Mouse (Mus musculus): Measurements from ENCODE around the gene Rad9b.

Rad9b gene

DNA sequence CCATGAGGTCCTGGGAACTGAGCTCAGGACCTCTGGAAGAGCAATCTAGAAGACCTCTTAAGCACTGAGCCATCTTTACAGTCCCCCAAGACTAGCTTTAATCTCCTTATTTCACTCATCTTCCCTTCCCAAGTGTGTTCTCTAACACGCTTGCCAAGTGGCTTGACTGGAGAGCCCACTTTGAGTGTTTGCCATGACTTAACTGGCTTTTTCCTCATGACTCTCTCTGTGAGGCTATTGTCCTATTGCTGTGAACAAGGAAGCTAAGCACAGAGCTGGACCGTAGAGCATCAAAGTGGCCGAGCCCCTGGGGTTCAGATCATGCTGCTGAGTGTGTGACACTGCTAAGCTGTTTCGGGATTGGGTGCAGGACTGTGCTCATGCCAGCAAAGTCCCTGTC is 41.7 kb downstream of the Rad9b start:
- WGBS = 73% methylated on average over 4 of the region's 4 CpGs

DNA sequence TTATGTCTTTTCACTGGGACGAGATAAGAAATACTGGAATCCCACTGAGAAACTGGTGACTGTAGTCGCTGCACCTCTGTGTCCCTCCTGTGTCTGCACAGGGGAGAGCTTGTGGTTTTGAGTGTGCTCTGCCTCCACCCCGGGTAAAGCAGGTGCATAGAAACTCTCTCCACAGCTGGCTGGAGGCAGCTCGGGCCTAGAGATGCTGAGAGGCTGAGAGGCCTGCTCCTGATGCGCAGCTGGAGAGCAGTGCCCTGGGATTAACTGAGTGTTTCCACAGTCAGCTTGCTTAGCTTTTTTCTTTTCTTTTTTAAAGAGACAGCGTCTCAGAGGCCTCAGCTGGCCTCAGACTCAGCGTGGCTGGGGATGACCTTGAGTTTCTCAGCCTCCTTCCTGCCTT is 42.3 kb downstream of the Rad9b start:
- WGBS = 64% methylated on average over 7 of the region's 7 CpGs

DNA sequence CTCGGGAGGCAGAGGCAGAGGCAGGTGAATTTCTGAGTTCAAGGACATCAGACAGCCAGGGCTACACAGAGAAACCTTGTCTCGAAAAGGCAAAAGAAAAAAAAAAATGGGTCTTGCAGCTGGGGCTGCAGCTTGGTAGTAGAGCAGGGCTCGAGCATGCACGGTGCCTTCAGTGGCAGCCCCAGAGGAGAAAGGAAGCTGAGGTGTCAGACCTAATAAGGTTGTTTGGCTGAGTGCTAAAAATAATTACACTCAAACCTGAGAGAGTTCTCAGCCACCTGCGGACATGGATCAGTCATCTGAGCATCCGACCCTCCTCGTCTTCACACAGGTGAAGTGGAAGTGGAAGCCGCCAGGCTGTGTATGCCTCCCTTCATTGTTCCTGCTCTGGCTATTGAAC is 43.3 kb downstream of the Rad9b start:
- WGBS = 88% methylated on average over 8 of the region's 8 CpGs

DNA sequence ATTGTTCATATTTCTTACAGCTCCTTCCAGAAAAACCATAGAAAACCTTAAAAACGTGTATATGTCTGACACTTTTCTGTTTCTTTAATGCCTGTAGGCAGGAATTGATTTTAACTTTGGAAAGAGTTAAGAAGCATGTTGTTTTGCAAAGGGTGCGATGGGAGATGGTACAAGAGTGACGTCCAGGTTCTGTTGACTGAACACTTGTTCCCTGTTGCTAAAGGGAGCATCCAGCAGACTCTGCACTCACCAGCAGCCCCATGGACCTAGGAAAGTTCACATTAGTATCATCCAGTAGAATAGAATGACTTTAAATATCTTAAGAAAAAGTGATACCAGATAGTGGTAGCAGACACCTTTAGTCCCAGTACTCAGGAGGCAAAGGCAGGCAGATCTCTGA is 47.5 kb downstream of the Rad9b start:
- 82% methylated on average over 3 of the region's 3 CpGs for WGBS

DNA sequence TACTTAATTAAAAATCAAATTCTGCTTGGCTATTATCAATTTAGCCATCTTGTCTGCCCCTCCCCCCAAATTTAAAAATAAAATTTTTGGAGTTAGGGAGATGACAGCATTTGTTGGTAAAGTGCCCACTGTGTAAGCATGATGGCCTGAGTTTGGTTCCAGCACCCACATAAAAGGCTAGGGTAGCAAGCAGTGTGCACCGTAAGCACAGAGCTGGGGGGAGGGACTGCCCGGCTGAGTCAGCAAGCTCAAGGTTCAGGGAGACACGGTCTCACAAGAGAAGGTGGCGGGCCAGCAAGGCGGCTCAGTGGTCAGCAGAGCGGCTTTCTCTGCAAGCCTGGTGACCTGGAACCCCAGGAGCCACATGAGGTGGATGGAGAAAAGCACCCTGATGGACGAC is 48.6 kb downstream of the Rad9b start:
- 89% methylated on average over 7 of the region's 7 CpGs for WGBS

DNA sequence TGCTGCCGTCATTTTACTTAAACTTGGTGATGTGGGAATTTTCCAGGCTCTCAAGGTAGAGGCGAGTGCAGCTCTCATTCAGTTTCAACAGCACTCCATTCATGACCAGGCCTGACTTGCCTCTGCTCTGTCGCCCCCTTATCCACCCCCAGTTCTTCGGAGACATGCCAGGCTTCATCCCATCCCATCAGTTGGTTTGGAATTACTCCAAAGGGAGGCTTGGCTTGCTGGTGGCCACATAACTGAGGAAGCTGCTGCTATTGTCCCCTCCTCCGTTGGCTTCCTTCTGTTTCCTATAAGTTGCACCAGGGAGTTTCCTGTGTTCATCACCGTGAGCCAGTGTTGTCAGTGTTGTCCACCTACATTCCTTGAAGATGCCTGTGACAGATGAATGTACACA is 49.5 kb downstream of the Rad9b start:
- 22% methylated on average over 6 of the region's 6 CpGs for WGBS

DNA sequence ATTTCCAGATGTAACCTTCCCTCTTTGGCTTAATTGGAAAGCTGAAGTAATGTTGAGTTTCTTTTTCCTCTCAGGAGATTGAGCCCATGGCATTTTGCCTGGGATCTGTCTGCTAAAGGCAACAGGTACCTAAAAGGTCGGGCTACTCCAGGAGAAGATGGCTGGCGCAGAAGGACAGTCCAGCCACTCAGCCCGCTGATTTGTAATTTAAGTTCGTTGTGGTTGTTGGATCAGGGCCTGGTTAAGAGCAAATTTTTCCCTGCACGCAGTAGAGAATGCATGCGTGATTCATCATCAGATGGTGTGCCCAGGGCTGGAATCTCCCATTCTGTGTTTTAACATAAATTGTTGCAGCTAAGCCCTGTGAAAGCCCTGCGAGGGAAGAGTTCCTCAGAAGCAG is 50.1 kb downstream of the Rad9b start:
- 42% methylated on average over 7 of the region's 7 CpGs for WGBS

DNA sequence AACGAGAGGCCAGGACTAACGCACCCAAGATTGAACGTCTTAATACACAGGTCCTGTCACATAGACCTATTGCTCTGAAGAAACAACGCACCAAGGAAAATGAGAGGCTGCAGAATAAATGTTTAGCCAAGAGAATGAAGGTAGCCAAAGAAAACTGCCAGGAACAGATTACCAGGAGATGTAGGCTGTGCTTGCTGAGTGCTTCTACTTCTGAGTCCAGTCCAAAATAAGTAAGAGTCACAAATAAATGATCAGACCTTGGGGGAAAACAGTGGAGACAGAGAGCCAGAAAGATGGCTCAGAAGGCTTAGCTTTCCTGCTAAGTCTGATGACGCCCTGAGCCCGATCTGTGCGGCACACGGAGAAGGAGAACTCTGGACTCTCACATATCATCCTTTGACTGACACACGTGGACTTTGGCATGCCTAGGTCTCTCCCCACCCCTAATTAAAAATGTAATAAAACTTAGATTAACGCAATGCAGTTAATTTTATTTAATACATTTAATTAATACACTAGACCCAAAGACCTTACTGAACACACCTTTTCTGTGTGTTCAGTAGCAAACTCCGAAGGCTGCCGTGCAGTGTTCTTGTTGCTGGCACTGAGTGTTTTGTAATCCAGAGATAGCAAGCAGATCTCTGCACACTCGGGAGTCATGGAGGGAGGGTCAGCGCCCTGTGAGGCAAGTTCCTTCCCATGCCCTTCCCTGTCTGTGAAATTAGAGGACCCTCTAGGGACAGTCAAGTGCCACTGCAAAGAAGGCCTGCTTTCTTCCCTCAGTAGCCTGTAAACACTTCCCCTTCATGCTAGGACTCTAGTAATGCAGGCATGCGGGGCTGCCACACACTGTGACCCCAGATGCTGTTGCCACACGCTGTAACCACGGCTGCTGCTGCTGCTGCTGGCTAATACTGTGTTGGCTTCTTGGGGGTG is 51.0 kb downstream of the Rad9b start:
- 63% methylated on average over 17 of the region's 17 CpGs for WGBS

DNA sequence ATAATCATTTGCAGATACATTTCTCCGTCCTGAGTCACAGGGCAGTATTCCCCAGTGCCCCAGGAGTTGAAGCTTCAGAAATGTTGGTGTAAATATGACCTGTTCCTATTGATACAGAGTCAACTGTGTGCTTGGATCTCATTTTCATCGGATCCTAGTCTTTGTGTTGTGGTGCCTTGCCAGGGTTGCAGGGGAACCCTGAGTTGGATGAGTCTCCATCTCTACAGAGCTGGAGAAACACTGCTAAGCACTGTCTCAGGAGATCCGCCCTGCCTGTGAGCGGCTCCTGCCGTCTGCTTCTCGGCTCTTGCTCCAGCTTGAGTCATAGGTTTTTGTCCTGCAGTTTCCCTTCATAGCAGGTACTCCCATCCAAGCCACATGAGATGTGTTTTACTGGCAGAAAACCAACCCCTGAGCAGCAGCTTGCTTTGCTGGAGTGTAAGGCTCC is 53.9 kb downstream of the Rad9b start:
- 48% methylated on average over 6 of the region's 6 CpGs for WGBS

DNA sequence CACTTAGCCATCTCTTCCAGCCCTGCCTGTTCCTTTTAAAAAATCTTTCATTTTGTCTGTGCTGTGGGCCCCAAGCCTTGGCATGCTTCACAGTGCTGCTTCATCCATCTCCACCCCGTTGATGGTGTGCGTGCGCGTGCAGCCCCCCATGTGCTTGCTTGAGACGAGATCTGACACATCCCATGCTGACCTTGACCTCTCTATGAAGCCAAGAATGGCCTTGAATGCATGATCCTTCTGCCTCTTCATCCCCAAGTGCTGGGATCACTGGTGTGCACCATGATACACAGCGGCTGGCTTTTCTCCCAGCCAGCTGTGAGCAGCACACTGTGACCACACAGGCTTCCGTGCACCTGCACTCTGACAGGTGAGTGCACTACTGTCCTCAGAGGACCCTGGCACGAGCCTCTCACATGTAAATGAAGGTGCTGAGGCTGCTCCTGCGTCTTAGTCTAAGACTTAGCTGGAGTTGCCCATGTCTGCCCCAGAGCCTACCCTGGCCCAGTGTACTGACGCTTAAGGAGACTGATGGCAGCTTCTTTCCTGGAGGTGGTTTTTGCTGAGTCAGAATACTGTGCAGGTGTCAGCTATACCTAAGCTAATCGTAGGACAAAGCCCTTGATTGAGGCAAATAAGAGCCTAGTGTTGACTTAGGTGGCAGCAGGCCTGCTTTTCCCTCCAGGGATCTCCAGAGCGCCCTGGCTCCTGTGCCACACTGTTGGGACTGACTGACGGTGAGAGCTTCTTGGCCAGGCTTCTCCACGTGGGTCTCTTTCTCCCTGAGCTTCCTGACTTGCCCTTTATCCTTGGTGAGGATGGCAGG is 58.7 kb downstream of the Rad9b start:
- 73% methylated on average over 14 of the region's 14 CpGs for WGBS

DNA sequence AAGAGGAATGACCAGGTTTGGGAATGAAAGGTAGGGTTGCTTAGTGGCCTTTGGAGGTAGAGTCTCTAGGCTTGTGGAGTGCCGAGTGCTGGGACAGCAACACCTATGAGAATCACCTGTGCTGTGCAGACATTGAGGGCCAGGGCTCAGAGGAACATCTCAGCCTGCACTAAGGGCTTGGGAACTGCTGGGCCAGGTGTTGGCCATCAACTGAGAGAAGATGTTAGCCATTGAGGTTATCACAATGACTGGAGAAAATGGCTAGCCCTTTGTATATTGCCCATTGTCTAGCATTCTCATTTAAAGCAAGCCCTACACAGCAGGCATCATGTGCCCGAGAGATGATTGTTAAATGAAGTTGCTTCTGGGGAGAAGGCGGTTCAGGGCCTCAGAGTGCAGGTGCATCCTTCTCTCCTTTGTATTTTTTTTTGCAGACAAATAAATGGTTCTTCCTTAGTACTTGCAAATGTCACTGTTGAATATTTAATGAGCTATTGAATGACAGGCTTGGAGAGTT is 59.8 kb downstream of the Rad9b start:
- 73% methylated on average over 3 of the region's 3 CpGs for WGBS

DNA sequence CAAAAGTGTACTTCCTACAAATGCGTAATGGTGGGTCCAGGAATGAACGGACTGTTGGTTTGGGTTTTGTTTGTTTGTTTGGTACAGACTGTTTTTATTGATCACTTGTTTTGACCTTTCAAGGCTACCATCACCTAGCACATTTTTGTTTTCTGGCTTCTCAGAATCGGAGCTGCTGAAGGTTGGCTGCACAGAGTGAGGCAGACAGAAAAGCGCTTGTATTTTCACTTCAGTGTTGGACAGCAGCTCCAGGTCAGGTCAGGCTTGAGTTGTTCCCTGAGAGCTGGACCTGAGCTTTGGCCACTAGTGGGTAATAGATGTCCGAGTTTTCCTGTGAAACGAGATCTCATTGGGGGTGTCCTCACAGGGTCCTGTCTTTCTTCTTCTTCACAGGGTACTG is 60.9 kb downstream of the Rad9b start:
- WGBS = 76% methylated on average over 6 of the region's 6 CpGs

DNA sequence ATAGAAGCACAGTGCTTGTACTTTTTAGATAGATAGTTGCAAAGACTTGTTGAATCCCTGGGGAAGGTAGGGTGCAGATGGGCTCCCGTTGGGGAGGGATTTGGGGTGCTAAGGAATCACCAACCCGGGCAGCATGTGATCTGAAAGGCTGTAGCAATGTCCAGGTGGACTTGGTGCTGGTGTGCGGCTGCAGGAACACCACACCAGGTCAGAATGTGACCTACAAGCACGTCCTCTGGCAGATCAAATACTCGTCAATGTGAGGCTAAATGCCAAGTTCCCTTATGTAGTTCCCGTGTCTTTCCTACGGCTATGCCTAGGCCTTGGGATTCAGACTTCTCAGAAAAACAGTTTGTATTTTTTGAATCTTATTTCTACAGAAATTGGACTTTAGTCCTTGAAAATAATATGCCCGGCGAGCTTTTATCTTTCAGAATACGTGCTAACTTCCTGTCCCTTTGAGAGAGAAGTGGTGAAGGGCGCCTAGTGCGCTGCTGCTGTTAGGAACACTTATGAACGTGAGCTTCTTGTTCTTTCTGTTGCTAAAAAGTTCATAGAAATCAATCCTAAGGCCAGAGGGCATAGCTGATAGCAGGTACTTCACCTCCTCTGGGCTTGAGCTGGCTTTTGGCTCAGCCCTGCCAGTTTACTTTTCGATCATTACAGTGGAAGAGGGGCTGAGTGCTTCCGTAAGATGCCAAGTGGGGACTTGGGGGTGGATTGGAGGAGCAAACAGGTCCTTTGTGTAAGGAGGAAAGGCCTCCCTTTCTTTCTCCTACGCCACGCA is 62.3 kb downstream of the Rad9b start:
- 74% methylated on average over 17 of the region's 17 CpGs for WGBS

DNA sequence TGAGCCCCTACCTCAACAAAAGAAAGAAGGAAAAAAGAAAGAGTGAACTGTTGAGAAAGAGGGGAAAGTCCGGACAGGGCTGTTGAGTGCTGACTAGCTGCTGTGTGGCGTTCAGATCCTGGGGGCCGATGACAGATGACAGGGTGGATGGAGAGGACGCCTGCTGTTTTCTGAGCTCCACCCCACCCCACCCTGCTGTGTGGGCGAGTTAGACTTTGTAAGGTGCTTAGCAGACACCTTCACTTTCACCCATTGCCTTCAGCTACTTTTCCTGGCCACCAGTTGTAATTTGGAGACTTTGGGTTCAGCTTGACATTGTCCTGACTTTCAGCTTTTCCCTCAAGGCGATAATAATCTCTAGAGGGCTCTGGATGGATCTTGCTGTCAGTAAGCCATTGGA is 62.9 kb downstream of the Rad9b start:
- 66% methylated on average over 6 of the region's 6 CpGs for WGBS

DNA sequence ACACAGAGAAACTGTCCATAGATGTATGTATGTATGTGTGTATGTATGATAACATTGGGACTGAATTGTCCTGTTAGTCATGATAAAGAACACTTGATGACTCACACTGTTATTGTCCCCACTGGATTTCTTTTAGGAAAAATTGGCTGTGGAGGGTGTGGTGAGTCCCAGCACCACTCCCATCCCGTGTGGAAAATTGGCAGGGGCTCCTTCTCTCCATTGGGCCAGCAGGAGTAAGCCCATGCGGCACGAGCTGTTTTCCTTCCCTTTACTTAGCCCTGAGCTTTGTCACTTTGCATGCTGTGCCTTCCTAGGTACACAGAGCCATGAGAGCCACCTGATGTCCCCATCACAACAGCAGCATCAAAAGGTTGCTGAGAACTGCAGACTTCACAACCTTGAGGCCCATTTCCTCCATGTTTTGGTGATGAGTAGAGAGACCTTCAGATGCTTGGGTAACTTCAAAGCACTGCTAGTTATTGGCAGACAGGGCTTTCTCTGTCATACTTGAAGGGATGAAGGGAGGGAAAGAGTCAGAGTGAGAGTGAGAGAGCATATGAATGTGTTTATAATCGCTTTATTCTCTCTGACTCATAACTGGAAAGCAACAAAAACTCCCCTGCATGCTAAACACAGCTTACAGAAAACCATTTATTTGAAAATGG is 65.8 kb downstream of the Rad9b start:
- 47% methylated on average over 4 of the region's 4 CpGs for WGBS

DNA sequence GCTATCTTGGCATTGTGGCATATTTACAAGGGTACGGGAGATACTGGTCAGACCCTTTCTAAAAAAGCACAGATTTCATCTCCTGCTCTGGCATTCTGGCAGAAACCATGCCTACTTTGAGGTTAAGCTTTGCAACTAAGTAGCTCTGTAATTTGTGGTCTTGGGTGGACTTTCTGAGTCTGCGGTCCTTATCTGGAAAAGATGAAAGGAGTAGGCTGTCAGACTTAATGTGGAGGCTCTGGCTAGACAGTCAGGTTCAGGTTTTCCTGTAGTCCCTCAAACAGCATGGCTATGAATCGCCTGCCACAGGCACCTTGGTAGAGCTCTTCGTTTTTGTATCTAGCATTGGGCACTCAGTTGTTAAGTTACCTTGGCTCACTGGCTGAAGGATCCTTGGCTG is 67.0 kb downstream of the Rad9b start:
- 89% methylated on average over 4 of the region's 4 CpGs for WGBS

DNA sequence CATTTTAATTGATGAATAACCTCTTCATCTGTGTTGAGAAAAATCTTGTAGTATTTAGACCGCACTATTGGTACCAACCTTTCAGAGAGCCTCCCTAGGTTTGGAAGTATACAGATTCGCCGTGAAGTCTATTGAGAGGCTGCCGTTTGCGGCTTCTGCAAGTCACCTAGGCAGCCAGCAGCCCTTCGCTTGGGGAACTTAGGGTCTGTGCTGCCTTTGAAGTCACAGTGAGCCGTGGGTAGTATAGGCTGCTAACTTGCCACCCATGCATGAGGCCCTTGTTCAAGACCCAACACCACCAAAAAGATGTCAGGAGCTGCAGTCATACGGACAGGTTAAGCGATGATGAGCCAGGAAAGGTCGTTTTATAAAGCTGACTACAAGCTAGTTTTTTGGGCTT is 67.8 kb downstream of the Rad9b start:
- 79% methylated on average over 10 of the region's 10 CpGs for WGBS

DNA sequence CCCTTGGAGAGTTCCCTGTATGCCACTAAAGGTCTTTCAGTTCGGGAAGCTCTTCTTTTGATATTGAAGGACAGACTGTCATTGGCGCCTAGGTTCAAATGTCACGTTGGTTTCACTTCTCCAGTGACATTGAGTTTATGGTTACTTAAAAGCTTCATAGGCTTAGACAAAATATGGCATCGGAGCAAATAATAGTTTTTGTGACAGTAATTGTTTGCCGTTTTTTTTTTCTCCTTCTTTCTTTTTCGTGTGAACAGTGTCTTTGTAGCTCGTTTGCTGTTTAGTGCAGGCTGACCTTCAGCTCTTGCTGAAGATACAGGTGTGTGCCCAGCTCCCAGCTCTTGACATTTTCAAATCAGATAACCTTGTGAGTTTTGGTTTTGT is 68.3 kb downstream of the Rad9b start:
- WGBS = 50% methylated on average over 7 of the region's 7 CpGs

DNA sequence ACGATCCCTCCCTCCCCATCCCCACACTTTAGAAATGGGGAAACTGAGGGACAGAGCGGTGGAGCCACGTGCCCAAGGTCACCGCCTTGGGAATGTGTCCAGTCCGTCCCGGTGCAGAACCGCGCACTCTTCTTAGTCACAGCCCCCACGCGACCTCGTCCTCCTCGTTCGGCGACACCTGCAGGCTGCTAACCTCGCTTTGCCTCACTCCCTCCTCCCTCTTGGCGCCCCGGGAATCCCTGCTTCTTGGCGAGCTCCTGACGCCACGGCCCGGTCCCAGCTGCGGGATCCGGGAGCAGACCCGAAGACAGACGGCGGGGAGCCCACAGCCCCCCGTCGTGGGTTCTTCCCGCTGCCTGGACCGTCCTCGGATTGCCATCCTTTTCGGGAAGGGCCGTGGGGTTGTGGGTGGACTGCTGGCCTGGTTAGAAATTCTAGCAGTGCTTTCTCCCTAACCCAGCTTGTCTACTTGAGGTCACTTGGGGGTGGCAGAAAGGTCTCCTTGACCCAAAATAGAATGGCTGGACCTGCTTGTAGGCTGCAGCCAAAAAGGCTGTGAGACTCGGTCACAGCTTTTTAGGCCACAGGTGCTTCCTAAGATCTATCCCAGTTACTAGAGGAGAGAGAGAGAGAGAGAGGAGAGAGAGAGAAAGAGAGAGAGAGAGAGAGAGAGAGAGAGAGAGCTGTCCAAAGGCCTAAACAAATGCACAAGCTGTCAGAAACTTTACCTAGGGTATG is 68.8 kb downstream of the Rad9b start:
- under 1% methylated on average over 34 of the region's 34 CpGs for WGBS

DNA sequence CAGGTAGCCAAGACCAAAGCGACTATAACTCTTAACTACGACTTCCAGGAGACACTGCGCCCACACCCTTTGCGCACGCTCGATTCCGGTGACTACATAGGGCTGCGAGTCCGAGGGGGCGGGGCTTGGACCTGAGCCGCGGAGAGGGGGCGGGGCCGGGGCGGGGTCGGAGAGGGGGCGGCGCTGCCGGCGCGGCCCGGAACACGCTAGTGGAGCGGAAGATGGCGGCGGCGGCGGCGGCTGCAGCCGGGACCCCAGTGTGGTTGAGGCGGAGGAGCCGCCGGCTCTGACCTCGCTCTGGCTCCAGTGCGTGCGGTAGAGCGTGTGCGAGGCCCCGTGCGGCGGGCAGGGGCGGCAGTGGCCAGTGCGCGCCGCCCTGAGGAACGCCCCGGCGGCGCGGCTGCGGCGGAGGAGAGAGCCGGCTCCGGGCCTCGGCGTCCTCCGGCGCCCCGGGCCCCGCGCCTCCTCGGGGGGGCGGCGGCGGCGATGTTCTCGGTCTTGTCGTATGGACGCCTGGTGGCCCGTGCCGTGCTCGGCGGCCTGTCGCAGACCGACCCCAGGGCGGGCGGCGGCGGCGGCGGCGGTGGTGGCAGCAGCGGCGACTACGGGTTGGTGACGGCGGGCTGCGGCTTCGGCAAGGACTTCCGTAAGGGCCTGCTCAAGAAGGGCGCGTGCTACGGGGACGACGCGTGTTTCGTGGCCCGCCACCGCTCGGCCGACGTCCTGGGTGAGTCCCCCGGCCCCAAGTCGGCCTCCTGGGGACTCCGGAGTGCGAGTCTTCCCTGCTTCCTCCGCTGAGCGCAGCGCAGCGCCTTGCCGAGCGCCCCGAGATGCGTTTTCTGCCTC is 69.6 kb downstream of the Rad9b start, which contains the start of gene Pptc7:
Pptc7 (plus strand) TSS at position 183 of the 846 bp plus-strand sequence.
- WGBS = under 1% methylated on average over 114 of the region's 114 CpGs
